Mouse (Mus musculus) forebrain, postnatal 0 days (tissue): ENCODE measurements around the gene Cxcl3. TPM values are rescaled to one million over a fixed set of nuclear protein-coding genes. Genes with fewer than 3 reads are reported as not detected.

ENCODE experiments used
- ATAC-seq: fragments of 200-750 bp; cut with Nextera tagmentation; 2 replicates; pipeline ENCODE4 v1.8.0; 2017; ENCODE audit warnings: mild to moderate bottlenecking, moderate library complexity
- DNase-seq: peaks from one replicate; pipeline ENCODE4 v3.0.0-alpha.2; 2015
- H3K27ac ChIP-seq: fragments of 300-500 bp; sonication (generic); 2 replicates; pipeline ENCODE4 v1.5.1; 2014; ENCODE audit warnings: low read depth, mild to moderate bottlenecking, antibody characterized with exemption, low read length, moderate library complexity, mixed read lengths
- H3K27me3 ChIP-seq: fragments of 300-500 bp; sonication (generic); 2 replicates; pipeline ENCODE4 v1.6.1; 2014; ENCODE audit warnings: mild to moderate bottlenecking, low read length, mixed read lengths; ENCODE audit not compliant: insufficient read depth
- H3K36me3 ChIP-seq: fragments of 300-500 bp; sonication (generic); 2 replicates; pipeline ENCODE4 v1.6.1; 2014; ENCODE audit warnings: mild to moderate bottlenecking, moderate library complexity; ENCODE audit not compliant: insufficient read depth
- H3K4me1 ChIP-seq: fragments of 300-500 bp; sonication (generic); 2 replicates; pipeline ENCODE4 v1.6.1; 2014; ENCODE audit warnings: antibody characterized with exemption; ENCODE audit not compliant: insufficient read depth
- H3K4me2 ChIP-seq: fragments of 300-500 bp; sonication (generic); 2 replicates; pipeline ENCODE4 v1.6.1; 2014; ENCODE audit warnings: low read depth, mild to moderate bottlenecking, moderate library complexity
- H3K4me3 ChIP-seq: fragments of 300-500 bp; sonication (generic); 2 replicates; pipeline ENCODE4 v1.5.1; 2014; ENCODE audit warnings: low read depth, low read length, mixed read lengths
- H3K9ac ChIP-seq: fragments of 300-500 bp; sonication (generic); 2 replicates; pipeline ENCODE4 v1.6.1; 2014; ENCODE audit warnings: mild to moderate bottlenecking
- H3K9me3 ChIP-seq: fragments of 300-500 bp; sonication (generic); 2 replicates; pipeline ENCODE4 v1.6.1; 2016; ENCODE audit warnings: low read length
- CTCF ChIP-seq: sonication (generic); IDR thresholded peaks from 2 replicates; pipeline ENCODE4 v1.5.1; 2016; ENCODE audit warnings: antibody characterized with exemption, control low read depth, low read depth
- WGBS: fragments of 180-500 bp; shearing (Covaris S2); extraction: QIAGEN DNeasy Blood & Tissue Kit; methylation state at CpG from one replicate; pipeline ENCODE4 v1.1.7; 2014; 5-methylcytosine and 5-hydroxymethylcytosine counted together
- polyA plus RNA-seq: library from polyadenylated mRNA; unstranded; fragments of >200 nt; fragmentation: Nextera tagmentation; extraction: Ambion mirVana; gene quantifications from 2 replicates; pipeline ENCODE4 v1.2.1, GENCODE M21; 2015
- total RNA-seq: library from RNA; depleted of rRNA; stranded (reverse); fragments of >200 nt; gene quantifications from 2 replicates; pipeline ENCODE4 v1.2.3, GENCODE M21; 2014

Cxcl3 gene
- total and polyA plus RNA-seq, 2 experiments from 2014 or later: not detected

- DNase-seq: no peak
- H3K9me3 ChIP-seq: no peaks in the 10 kb centered on the region
- H3K27ac ChIP-seq: no peak within 1 kb of the TSS
- 91% methylated on average over 16 of the region's 16 CpGs for WGBS
- H3K4me2 ChIP-seq: no peak within 1 kb of the TSS
- TF ChIP-seq CTCF: no peak
- no peak within 1 kb of the TSS for H3K9ac ChIP-seq
- no peaks in the 10 kb centered on the region for H3K36me3 ChIP-seq
- H3K27me3 ChIP-seq: no peaks in the 10 kb centered on the region
- no peak for ATAC-seq
- no peaks in the 10 kb centered on the region for H3K4me1 ChIP-seq
- no peak within 1 kb of the TSS for H3K4me3 ChIP-seq
Measured at GRCm38 (mm10) chr5:90771880-90772653, 13.8 kb upstream of the Cxcl3 start, which contains the start of gene Pf4. Gene Pf4, plus strand, starts transcription at chr5:90772435.

GRCm38 (mm10) chr5:90775562-90775961 is 10.3 kb upstream of the Cxcl3 start:
- H3K4me2 ChIP-seq: no peak overlapping the region
- H3K27me3 ChIP-seq: no peaks in the 10 kb centered on the region
- no peaks in the 10 kb centered on the region for H3K9me3 ChIP-seq
- WGBS: 93% methylated on average over 5 of the region's 5 CpGs
- no peak for TF ChIP-seq CTCF
- H3K27ac ChIP-seq: no peak overlapping the region
- ATAC-seq (no peak), DNase-seq (no peak)
- no peaks in the 10 kb centered on the region for H3K36me3 ChIP-seq
- H3K9ac ChIP-seq: no peak overlapping the region
- H3K4me3 ChIP-seq: no peak overlapping the region
- no peaks in the 10 kb centered on the region for H3K4me1 ChIP-seq

- no peak for DNase-seq
- Histone ChIP-seq H3K4me3 (no peak overlapping the region), H3K27me3 (no peaks in the 10 kb centered on the region), H3K4me1 (no peaks in the 10 kb centered on the region), H3K9ac (no peak overlapping the region), H3K36me3 (no peaks in the 10 kb centered on the region), H3K4me2 (no peak overlapping the region), H3K27ac (no peak overlapping the region), H3K9me3 (no peaks in the 10 kb centered on the region)
- no peak for ATAC-seq
- 60% methylated on average over 10 of the region's 10 CpGs for WGBS
- no peak for TF ChIP-seq CTCF
Measured at GRCm38 (mm10) chr5:90777621-90778020, 8.3 kb upstream of the Cxcl3 start.

- ATAC-seq (no peak), DNase-seq (no peak)
- Histone ChIP-seq H3K4me1 (no peaks in the 10 kb centered on the region), H3K27ac (no peak overlapping the region), H3K4me3 (no peak overlapping the region), H3K36me3 (no peaks in the 10 kb centered on the region), H3K9me3 (no peaks in the 10 kb centered on the region), H3K4me2 (no peak overlapping the region), H3K9ac (no peak overlapping the region), H3K27me3 (no peaks in the 10 kb centered on the region)
- WGBS: 84% methylated on average over 6 of the region's 6 CpGs
- no peak for TF ChIP-seq CTCF
Measured at GRCm38 (mm10) chr5:90778856-90779255, 7.0 kb upstream of the Cxcl3 start.

GRCm38 (mm10) chr5:90783697-90784096 is 2.2 kb upstream of the Cxcl3 start:
- no peak for TF ChIP-seq CTCF
- Histone ChIP-seq H3K4me2 (no peak overlapping the region), H3K9me3 (no peaks in the 10 kb centered on the region), H3K4me3 (no peak overlapping the region), H3K27ac (no peak overlapping the region), H3K9ac (no peak overlapping the region), H3K36me3 (no peaks in the 10 kb centered on the region), H3K4me1 (peaks cover 4% of the 10 kb centered on the region; the same call in 1 of the 2 replicates), H3K27me3 (no peaks in the 10 kb centered on the region)
- DNase-seq: no peak
- WGBS: 90% methylated on average over 3 of the region's 3 CpGs
- no peak for ATAC-seq

GRCm38 (mm10) chr5:90788114-90788513 is 2.2 kb downstream of the Cxcl3 start:
- 76% methylated on average over 4 of the region's 4 CpGs for WGBS
- Histone ChIP-seq H3K9me3 (no peaks in the 10 kb centered on the region), H3K4me3 (no peak overlapping the region), H3K27ac (no peak overlapping the region), H3K4me1 (peaks cover 4% of the 10 kb centered on the region; the same call in 1 of the 2 replicates), H3K27me3 (no peaks in the 10 kb centered on the region), H3K9ac (no peak overlapping the region), H3K4me2 (no peak overlapping the region), H3K36me3 (no peaks in the 10 kb centered on the region)
- no peak for ATAC-seq
- TF ChIP-seq CTCF: peak; percentile 31
- DNase-seq: no peak

- Histone ChIP-seq H3K9ac (no peak overlapping the region), H3K4me1 (peaks cover 4% of the 10 kb centered on the region; the same call in 1 of the 2 replicates), H3K4me3 (no peak overlapping the region), H3K27me3 (no peaks in the 10 kb centered on the region), H3K27ac (no peak overlapping the region), H3K36me3 (no peaks in the 10 kb centered on the region), H3K9me3 (no peaks in the 10 kb centered on the region), H3K4me2 (no peak overlapping the region)
- TF ChIP-seq CTCF: no peak
- DNase-seq (no peak), ATAC-seq (no peak)
- WGBS: 90% methylated on average over 11 of the region's 11 CpGs
Measured at GRCm38 (mm10) chr5:90789306-90790073, 3.6 kb downstream of the Cxcl3 start.
